Mouse (Mus musculus) ES-Bruce4 (cell line): Measurements from ENCODE around the gene 2010300C02Rik. TPM values are rescaled to one million over a fixed set of nuclear protein-coding genes. Genes with fewer than 3 reads are reported as not detected.

Experiments used
- H3K27ac ChIP-seq: 2 replicates; pipeline ENCODE4 v1.5.1; 2012; ENCODE audit warnings: low read length, inconsistent platforms; ENCODE audit not compliant: insufficient read depth
- H3K27me3 ChIP-seq: 2 replicates; pipeline ENCODE4 v1.6.1; 2012; ENCODE audit warnings: mild to moderate bottlenecking, low read length, inconsistent platforms; ENCODE audit not compliant: control insufficient read depth, poor library complexity, insufficient read depth, severe bottlenecking
- H3K36me3 ChIP-seq: 2 replicates; pipeline ENCODE4 v1.6.1; 2012; ENCODE audit warnings: inconsistent platforms, mild to moderate bottlenecking, low read length, moderate library complexity; ENCODE audit not compliant: control insufficient read depth, poor library complexity, insufficient read depth, severe bottlenecking
- H3K4me1 ChIP-seq: one replicate; pipeline ENCODE4 v1.8.1; 2011; ENCODE audit warnings: low read length; ENCODE audit not compliant: control insufficient read depth, insufficient read depth
- H3K4me3 ChIP-seq: 2 replicates; pipeline ENCODE4 v1.5.1; 2011; ENCODE audit warnings: low read depth, mild to moderate bottlenecking, low read length
- H3K9ac ChIP-seq: 2 replicates; pipeline ENCODE4 v1.6.1; 2012; ENCODE audit warnings: low read depth, mild to moderate bottlenecking, inconsistent platforms; ENCODE audit not compliant: poor library complexity, severe bottlenecking
- H3K9me3 ChIP-seq: replicated peaks from 2 replicates; pipeline ENCODE4 v1.6.1; 2012; ENCODE audit warnings: mild to moderate bottlenecking, low read length, inconsistent platforms; ENCODE audit not compliant: control insufficient read depth, poor library complexity, insufficient read depth, severe bottlenecking
- CTCF ChIP-seq: IDR thresholded peaks from one replicate; pipeline ENCODE4 v1.8.1; 2011; ENCODE audit warnings: low read depth, low read length
- EP300 ChIP-seq: IDR thresholded peaks from 2 replicates; pipeline ENCODE4 v1.6.1; 2011; ENCODE audit warnings: low read depth, low read length; ENCODE audit not compliant: insufficient read depth
- POLR2A ChIP-seq: IDR thresholded peaks from one replicate; pipeline ENCODE4 v1.8.1; 2011; ENCODE audit warnings: low read length; ENCODE audit not compliant: insufficient read depth
- polyA plus RNA-seq: library from polyadenylated mRNA; stranded (reverse); fragments of >200 nt; gene quantifications from 2 replicates; pipeline ENCODE4 v1.2.4, GENCODE M21; 2011; ENCODE audit warnings: low read depth; ENCODE audit not compliant: missing spikeins, insufficient read depth, insufficient read length

The 2010300C02Rik gene
- polyA plus RNA-seq, 1 experiment = 0.70 TPM

DNA sequence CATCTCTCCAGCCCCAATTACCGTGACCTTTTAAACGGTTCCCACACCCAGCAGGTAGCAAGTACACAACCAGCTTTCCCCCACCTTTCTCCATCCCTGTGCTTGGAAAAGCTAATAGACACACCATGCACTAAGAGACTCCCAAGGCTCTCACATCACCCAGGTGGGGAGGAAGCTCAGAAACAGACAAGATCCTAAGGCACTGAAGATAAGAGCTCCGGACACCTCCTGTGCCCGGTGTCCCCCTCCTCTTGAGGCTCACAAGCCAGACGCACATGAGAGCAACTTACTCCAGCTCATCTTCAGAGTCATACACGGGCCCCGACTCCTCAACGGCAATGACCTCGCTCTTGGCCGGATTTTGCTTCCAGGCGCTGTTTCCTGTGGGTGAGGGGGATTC, 82.3 kb downstream of the 2010300C02Rik start:
- TF ChIP-seq CTCF = no peak
- no peak for TF ChIP-seq EP300
- TF ChIP-seq POLR2A = no peak
- Histone ChIP-seq H3K27me3 (no peaks in the 10 kb centered on the region), H3K36me3 (no peaks in the 10 kb centered on the region), H3K27ac (no peak overlapping the region), H3K9ac (no peak overlapping the region), H3K4me1 (no peaks in the 10 kb centered on the region), H3K9me3 (no peaks in the 10 kb centered on the region), H3K4me3 (no peak overlapping the region)

DNA sequence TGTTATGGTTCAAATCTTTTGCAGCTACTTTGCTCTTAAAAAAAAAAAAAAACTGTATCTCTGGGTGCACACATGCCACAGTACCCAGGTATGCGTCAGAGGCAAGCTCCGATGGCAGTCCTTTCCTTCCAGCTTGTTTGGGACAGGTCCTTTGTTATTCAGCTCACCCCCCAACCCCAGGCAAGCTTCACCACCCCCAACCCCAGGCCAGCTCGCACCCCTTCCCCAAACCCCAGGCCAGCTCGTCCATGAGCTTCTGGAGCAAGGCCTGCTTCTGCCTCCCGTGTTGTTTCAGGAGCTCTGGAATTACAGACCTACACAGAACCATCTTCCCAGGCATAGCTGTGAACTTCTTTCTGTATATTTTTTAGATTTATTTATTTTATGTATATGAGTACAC, 83.1 kb downstream of the 2010300C02Rik start:
- H3K9ac ChIP-seq = no peak overlapping the region
- TF ChIP-seq POLR2A = no peak
- no peak for TF ChIP-seq EP300
- no peak for TF ChIP-seq CTCF
- no peak overlapping the region for H3K4me3 ChIP-seq
- H3K27me3 ChIP-seq = no peaks in the 10 kb centered on the region
- no peaks in the 10 kb centered on the region for H3K4me1 ChIP-seq
- H3K9me3 ChIP-seq = no peaks in the 10 kb centered on the region
- no peaks in the 10 kb centered on the region for H3K36me3 ChIP-seq
- H3K27ac ChIP-seq = no peak overlapping the region

DNA sequence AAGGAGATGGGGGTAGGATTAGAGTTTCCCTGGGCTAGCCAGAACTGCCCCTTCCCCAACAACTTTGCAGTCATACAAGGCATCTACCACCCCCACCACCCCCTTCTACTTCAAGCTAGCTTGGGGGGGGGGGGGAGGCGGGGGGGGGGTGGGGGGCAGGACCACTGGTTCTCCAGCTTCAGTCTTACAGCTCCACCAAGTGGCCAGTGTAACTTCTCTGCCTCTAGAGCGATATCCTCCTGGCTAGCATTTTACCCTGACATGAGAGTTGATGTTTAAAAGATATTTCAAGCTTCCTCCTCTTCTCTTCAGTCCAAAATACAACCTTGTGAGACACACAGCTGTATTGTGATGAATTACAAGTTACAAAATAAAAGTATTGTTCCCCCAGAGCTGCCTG, 83.7 kb downstream of the 2010300C02Rik start:
- H3K9me3 ChIP-seq = no peaks in the 10 kb centered on the region
- H3K27ac ChIP-seq = no peak overlapping the region
- no peak overlapping the region for H3K9ac ChIP-seq
- no peaks in the 10 kb centered on the region for H3K36me3 ChIP-seq
- TF ChIP-seq CTCF (no peak), EP300 (no peak), POLR2A (no peak)
- no peaks in the 10 kb centered on the region for H3K27me3 ChIP-seq
- H3K4me3 ChIP-seq = no peak overlapping the region
- H3K4me1 ChIP-seq = no peaks in the 10 kb centered on the region

DNA sequence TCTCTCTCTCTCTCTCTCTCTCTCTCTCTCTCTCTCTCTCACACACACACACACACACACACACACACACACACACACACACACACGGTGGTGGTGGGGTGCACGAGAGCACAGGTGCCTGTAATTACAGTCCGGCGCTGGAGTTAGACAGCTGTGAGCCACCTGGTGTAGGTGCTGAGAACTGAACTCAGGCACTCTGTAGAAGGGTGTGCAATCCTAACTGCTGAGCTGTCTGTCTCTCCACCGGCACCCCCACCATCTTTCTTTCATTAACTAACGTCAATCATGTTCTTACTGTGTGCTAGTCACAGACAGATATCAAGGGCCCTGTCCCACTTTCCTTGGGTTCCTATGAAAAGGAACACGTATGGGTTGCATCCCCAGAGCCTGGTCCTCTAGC, 84.2 kb downstream of the 2010300C02Rik start:
- TF ChIP-seq EP300 (no peak), POLR2A (no peak), CTCF (no peak)
- no peaks in the 10 kb centered on the region for H3K4me1 ChIP-seq

GRCm38 (mm10) chr1:37634658-37635057, 85.2 kb downstream of the 2010300C02Rik start:
- no peaks in the 10 kb centered on the region for H3K4me1 ChIP-seq
- TF ChIP-seq EP300 (no peak), POLR2A (no peak), CTCF (peak; percentile 86)

More for the DNA sequence above, 84.2 kb downstream of the 2010300C02Rik start:
- Histone ChIP-seq H3K4me3 (no peak overlapping the region), H3K9ac (no peak overlapping the region), H3K36me3 (no peaks in the 10 kb centered on the region), H3K9me3 (no peaks in the 10 kb centered on the region), H3K27ac (no peak overlapping the region), H3K27me3 (no peaks in the 10 kb centered on the region)

DNA sequence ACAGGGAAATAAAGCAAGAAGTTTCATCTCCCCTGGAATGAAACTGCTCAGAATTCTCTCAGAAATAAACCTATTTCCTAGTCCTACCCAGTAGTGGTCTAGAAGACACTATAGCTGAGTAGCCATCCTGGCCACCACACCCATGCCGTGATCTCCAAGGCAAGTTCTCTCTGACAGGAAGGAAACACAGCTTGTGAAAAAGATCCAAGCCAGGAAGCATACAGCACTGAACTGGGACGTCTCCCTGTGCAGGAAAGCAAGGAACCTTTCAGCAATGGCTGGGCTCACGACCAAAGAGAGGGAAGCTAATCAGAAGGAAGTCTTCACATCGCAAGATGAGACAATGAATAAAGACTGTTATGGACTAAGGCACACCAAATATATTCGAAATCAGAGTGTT, 86.4 kb downstream of the 2010300C02Rik start:
- TF ChIP-seq CTCF (no peak), EP300 (no peak), POLR2A (no peak)
- Histone ChIP-seq H3K27ac (no peak overlapping the region), H3K4me1 (no peaks in the 10 kb centered on the region), H3K27me3 (no peaks in the 10 kb centered on the region), H3K36me3 (no peaks in the 10 kb centered on the region), H3K4me3 (no peak overlapping the region), H3K9me3 (no peaks in the 10 kb centered on the region), H3K9ac (no peak overlapping the region)

More at GRCm38 (mm10) chr1:37634658-37635057, 85.2 kb downstream of the 2010300C02Rik start:
- no peak overlapping the region for H3K9ac ChIP-seq
- H3K9me3 ChIP-seq = no peaks in the 10 kb centered on the region
- no peaks in the 10 kb centered on the region for H3K27me3 ChIP-seq
- no peak overlapping the region for H3K4me3 ChIP-seq
- H3K36me3 ChIP-seq = no peaks in the 10 kb centered on the region
- no peak overlapping the region for H3K27ac ChIP-seq

DNA sequence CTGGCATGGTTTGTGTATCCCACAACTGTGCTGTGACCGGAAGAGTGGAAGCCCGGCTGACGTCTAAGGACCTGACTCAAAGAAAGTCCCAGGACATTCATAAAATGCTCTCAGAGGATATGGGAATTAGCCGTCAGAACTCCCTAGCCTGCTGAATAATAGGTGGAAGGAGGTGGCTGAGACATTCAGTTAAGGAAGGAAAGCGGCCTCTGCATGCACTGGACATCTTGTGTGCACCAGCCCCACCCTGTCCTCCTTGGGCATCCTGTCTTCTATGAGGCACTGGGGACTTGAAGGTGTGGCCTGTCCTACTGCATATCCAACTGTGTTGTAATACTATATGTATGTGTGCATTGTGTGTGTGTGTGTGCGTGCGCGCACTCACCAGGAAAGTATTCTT, 87.5 kb downstream of the 2010300C02Rik start:
- no peaks in the 10 kb centered on the region for H3K9me3 ChIP-seq
- no peak overlapping the region for H3K27ac ChIP-seq
- H3K9ac ChIP-seq = no peak overlapping the region
- TF ChIP-seq POLR2A = no peak
- no peak for TF ChIP-seq CTCF
- TF ChIP-seq EP300 = no peak
- H3K4me3 ChIP-seq = no peak overlapping the region
- H3K36me3 ChIP-seq = no peaks in the 10 kb centered on the region
- H3K27me3 ChIP-seq = no peaks in the 10 kb centered on the region
- H3K4me1 ChIP-seq = no peaks in the 10 kb centered on the region
